8 mouse cellular contexts compared by ENCODE assay signal in genomic region chr3:142701407-142701989, GRCm38 (mm10). TPM values are rescaled to one million over a fixed set of nuclear protein-coding genes. Genes with fewer than 3 reads are reported as not detected.
DNase-seq lines count a peak whose midpoint lies in the region; ATAC-seq and TF ChIP-seq lines count a peak whose summit lies in the region.

No protein-coding gene starts in this region.

- H3K9me3 ChIP-seq in forebrain, embryonic 14.5 days (replicated peaks; ENCODE audit: control insufficient read depth, low read length), result no peaks in the 10 kb centered on the region
- H3K9me3 ChIP-seq in liver, embryonic 11.5 days (ENCODE audit: control insufficient read depth, low read length), result no peaks in the 10 kb centered on the region
- H3K9me3 ChIP-seq in stomach, postnatal 0 days (ENCODE audit: control insufficient read depth, low read length), result no peaks in the 10 kb centered on the region

- no peaks in the 10 kb centered on the region for H3K79me2 ChIP-seq in C2C12 (ENCODE audit: control insufficient read depth, insufficient read depth)

- peak overlapping the region; percentile 53 for H3ac ChIP-seq in C2C12 (ENCODE audit: control insufficient read depth, insufficient read length, low read depth)

- DNase-seq in CD4-positive, CD25-positive, alpha-beta regulatory T cell, adult 2 months (ENCODE audit: low read depth, low spot score), result peak; percentile 8
- no peak for DNase-seq in forebrain, embryonic 14.5 days (ENCODE audit: low spot score)
- DNase-seq in liver, embryonic 11.5 days (ENCODE audit: low spot score), result no peak
- DNase-seq in stomach, postnatal 0 days (ENCODE audit: low spot score), result no peak
- DNase-seq in urinary bladder, adult 2 months (ENCODE audit: low spot score), result no peak
- DNase-seq in ovary, postnatal 36 days (ENCODE audit: low spot score), result no peak

- peak overlapping the region; percentile 41 for H3K9ac ChIP-seq in forebrain, embryonic 14.5 days (ENCODE audit: low read length)
- peak overlapping the region; percentile 47 for H3K9ac ChIP-seq in liver, embryonic 11.5 days (ENCODE audit: low read depth, low read length)
- H3K9ac ChIP-seq in stomach, postnatal 0 days (ENCODE audit: low read length), result peak overlapping the region; percentile 65

- no peak for TF ChIP-seq EP300 in stomach, postnatal 0 days (optimal IDR thresholded peaks at IDR 0.05)

- no peak overlapping the region for H3K27ac ChIP-seq in forebrain, embryonic 14.5 days (ENCODE audit: low read depth, low read length)
- H3K27ac ChIP-seq in liver, embryonic 11.5 days (ENCODE audit: low read depth, low read length), result no peak overlapping the region
- H3K27ac ChIP-seq in stomach, postnatal 0 days (replicated peaks), result peak overlapping the region; percentile 76

- no peaks in the 10 kb centered on the region for H3K79me3 ChIP-seq in C2C12 (ENCODE audit: low read depth)

- peak overlapping the region; percentile 36 for H3K4me3 ChIP-seq in C2C12 (ENCODE audit: insufficient read depth, poor library complexity, severe bottlenecking)
- H3K4me3 ChIP-seq in forebrain, embryonic 14.5 days (ENCODE audit: low read depth, low read length), result peak overlapping the region; percentile 50
- peak overlapping the region; percentile 62 for H3K4me3 ChIP-seq in liver, embryonic 11.5 days (ENCODE audit: low read depth, low read length)
- H3K4me3 ChIP-seq in stomach, postnatal 0 days (ENCODE audit: low read depth, low read length), result peak overlapping the region; percentile 60

- no peaks in the 10 kb centered on the region for H3K4me1 ChIP-seq in forebrain, embryonic 14.5 days (ENCODE audit: control insufficient read depth, insufficient read depth, low read length)
- no peaks in the 10 kb centered on the region for H3K4me1 ChIP-seq in liver, embryonic 11.5 days (replicated peaks; ENCODE audit: control insufficient read depth, insufficient read depth, low read length)
- no peaks in the 10 kb centered on the region; the same call in 1 of the 2 replicates for H3K4me1 ChIP-seq in stomach, postnatal 0 days (replicated peaks; ENCODE audit: control insufficient read depth, insufficient read depth)

- WGBS in forebrain, embryonic 14.5 days, result 30% methylated on average over 15 of the region's 15 CpGs
- WGBS in liver, embryonic 11.5 days, result 20% methylated on average over 15 of the region's 15 CpGs
- WGBS in stomach, postnatal 0 days, result 24% methylated on average over 15 of the region's 15 CpGs

- H3K36me3 ChIP-seq in C2C12 (ENCODE audit: control insufficient read depth, insufficient read depth), result no peaks in the 10 kb centered on the region
- no peaks in the 10 kb centered on the region for H3K36me3 ChIP-seq in forebrain, embryonic 14.5 days (ENCODE audit: control insufficient read depth, insufficient read depth, low read length)
- H3K36me3 ChIP-seq in liver, embryonic 11.5 days (ENCODE audit: control insufficient read depth, insufficient read depth, low read length), result no peaks in the 10 kb centered on the region
- H3K36me3 ChIP-seq in stomach, postnatal 0 days (ENCODE audit: control insufficient read depth, insufficient read depth, low read length), result no peaks in the 10 kb centered on the region

- peaks cover 9% of the 10 kb centered on the region for H3K27me3 ChIP-seq in C2C12 (ENCODE audit: control insufficient read depth, insufficient read depth, insufficient read length)
- H3K27me3 ChIP-seq in forebrain, embryonic 14.5 days (replicated peaks; ENCODE audit: control insufficient read depth, insufficient read depth, low read length), result 0 out of 2 replicates have a peak, but pooled peaks cover 3% of the 10 kb centered on the region
- H3K27me3 ChIP-seq in liver, embryonic 11.5 days (replicated peaks; ENCODE audit: control insufficient read depth, insufficient read depth, low read length), result no peaks in the 10 kb centered on the region
- no peaks in the 10 kb centered on the region for H3K27me3 ChIP-seq in stomach, postnatal 0 days (ENCODE audit: control insufficient read depth, insufficient read depth, low read length)

- no peak for TF ChIP-seq CTCF in C2C12 (IDR thresholded peaks at IDR 0.05; ENCODE audit: control insufficient read depth, insufficient read depth, insufficient read length)
- no peak for TF ChIP-seq CTCF in stomach, postnatal 0 days (IDR thresholded peaks at IDR 0.05; ENCODE audit: low read depth)

- no peak for ATAC-seq in CD4-positive, CD25-positive, alpha-beta regulatory T cell, adult 4 months
- no peak; the same call in 1 of the 2 replicates for ATAC-seq in forebrain, embryonic 14.5 days
- peak; percentile 22; the same call in 1 of the 2 replicates for ATAC-seq in liver, embryonic 11.5 days (replicated peaks; ENCODE audit: low FRiP score)
- ATAC-seq in stomach, postnatal 0 days (ENCODE audit: low FRiP score, low TSS enrichment), result no peak

- peak overlapping the region; percentile 84 for H3K4me2 ChIP-seq in forebrain, embryonic 14.5 days (ENCODE audit: low read length)
- H3K4me2 ChIP-seq in liver, embryonic 11.5 days, result peak overlapping the region; percentile 88
- H3K4me2 ChIP-seq in stomach, postnatal 0 days (replicated peaks; ENCODE audit: low read depth), result peak overlapping the region; percentile 81

TF ChIP-seq in C2C12, 6 proteins besides CTCF, POLR2A, EP300 and RAD21:
- no peak for TF ChIP-seq MAX (IDR thresholded peaks at IDR 0.05)

RNA-seq across cellular contexts. Expression of gene Kyat3, which starts 0.6 kb away (rescaled TPM):
- polyA plus RNA-seq in CD4-positive, CD25-positive, alpha-beta regulatory T cell, adult 4 months (2017; shearing (Covaris generic)), result 1 to 10 TPM; 5.5 to 7.8 TPM
- 0.71 TPM for polyA plus RNA-seq in C2C12 (2012; fragmentation: generic; extraction: Trizol)
- polyA plus RNA-seq in forebrain, embryonic 14.5 days (2014; fragmentation: Nextera tagmentation; extraction: Ambion mirVana), result 6.2 and 7.5 TPM in 2 replicates
- polyA plus RNA-seq in liver, embryonic 11.5 days (2014; fragmentation: Nextera tagmentation; extraction: Ambion mirVana), result 13.5 and 16.6 TPM in 2 replicates
- 11.0 and 11.8 TPM in 2 replicates for polyA plus RNA-seq in stomach, postnatal 0 days (2015; fragmentation: Nextera tagmentation; extraction: Ambion mirVana)
- 8.4 and 9.0 TPM in 2 replicates for polyA plus RNA-seq in urinary bladder, adult 2 months (2012; rRNA removed)
